Mouse (Mus musculus) neural tube, embryonic 13.5 days (tissue): ENCODE measurements around the gene Tmem131l. TPM values are rescaled to one million over a fixed set of nuclear protein-coding genes. Genes with fewer than 3 reads are reported as not detected.
A peak's percentile ranks its signal among the peaks of the same experiment; 100 is the strongest.

Experiments used
- ATAC-seq: fragments of 200-750 bp; cut with Nextera tagmentation; 2 replicates; pipeline ENCODE4 v1.8.0; 2017; ENCODE audit warnings: low read depth, mild to moderate bottlenecking, moderate TSS enrichment, moderate library complexity
- H3K27ac ChIP-seq: fragments of 300-500 bp; sonication (generic); replicated peaks from 2 replicates; pipeline ENCODE4 v1.5.1; 2015; ENCODE audit warnings: moderate library complexity, mild to moderate bottlenecking, inconsistent platforms
- H3K27me3 ChIP-seq: fragments of 300-500 bp; sonication (generic); 2 replicates; pipeline ENCODE4 v1.6.1; 2015; ENCODE audit warnings: mild to moderate bottlenecking, inconsistent platforms
- H3K36me3 ChIP-seq: fragments of 300-500 bp; sonication (generic); 2 replicates; pipeline ENCODE4 v1.6.1; 2015; ENCODE audit warnings: mild to moderate bottlenecking, inconsistent platforms
- H3K4me1 ChIP-seq: fragments of 300-500 bp; sonication (generic); replicated peaks from 2 replicates; pipeline ENCODE4 v1.6.1; 2015; ENCODE audit warnings: inconsistent platforms
- H3K4me2 ChIP-seq: fragments of 300-500 bp; sonication (generic); 2 replicates; pipeline ENCODE4 v1.6.1; 2015; ENCODE audit warnings: inconsistent platforms, mild to moderate bottlenecking, moderate library complexity
- H3K4me3 ChIP-seq: fragments of 300-500 bp; sonication (generic); 2 replicates; pipeline ENCODE4 v1.5.1; 2015; ENCODE audit warnings: mild to moderate bottlenecking, inconsistent platforms
- H3K9ac ChIP-seq: fragments of 300-500 bp; sonication (generic); 2 replicates; pipeline ENCODE4 v1.6.1; 2015; ENCODE audit warnings: moderate library complexity, mild to moderate bottlenecking, inconsistent platforms
- H3K9me3 ChIP-seq: fragments of 300-500 bp; sonication (generic); 2 replicates; pipeline ENCODE4 v1.6.1; 2016; ENCODE audit warnings: inconsistent platforms
- WGBS: fragments of 180-500 bp; shearing (Covaris S2); methylation state at CpG from one replicate; pipeline ENCODE4 v1.1.7; 2015; 5-methylcytosine and 5-hydroxymethylcytosine counted together
- polyA plus RNA-seq: library from polyadenylated mRNA; unstranded; fragments of >200 nt; fragmentation: Nextera tagmentation; extraction: Ambion mirVana; gene quantifications from 2 replicates; pipeline ENCODE4 v1.2.1, GENCODE M21; 2015

The Tmem131l gene
- 75.1 and 75.3 TPM in 2 replicates for polyA plus RNA-seq

DNA sequence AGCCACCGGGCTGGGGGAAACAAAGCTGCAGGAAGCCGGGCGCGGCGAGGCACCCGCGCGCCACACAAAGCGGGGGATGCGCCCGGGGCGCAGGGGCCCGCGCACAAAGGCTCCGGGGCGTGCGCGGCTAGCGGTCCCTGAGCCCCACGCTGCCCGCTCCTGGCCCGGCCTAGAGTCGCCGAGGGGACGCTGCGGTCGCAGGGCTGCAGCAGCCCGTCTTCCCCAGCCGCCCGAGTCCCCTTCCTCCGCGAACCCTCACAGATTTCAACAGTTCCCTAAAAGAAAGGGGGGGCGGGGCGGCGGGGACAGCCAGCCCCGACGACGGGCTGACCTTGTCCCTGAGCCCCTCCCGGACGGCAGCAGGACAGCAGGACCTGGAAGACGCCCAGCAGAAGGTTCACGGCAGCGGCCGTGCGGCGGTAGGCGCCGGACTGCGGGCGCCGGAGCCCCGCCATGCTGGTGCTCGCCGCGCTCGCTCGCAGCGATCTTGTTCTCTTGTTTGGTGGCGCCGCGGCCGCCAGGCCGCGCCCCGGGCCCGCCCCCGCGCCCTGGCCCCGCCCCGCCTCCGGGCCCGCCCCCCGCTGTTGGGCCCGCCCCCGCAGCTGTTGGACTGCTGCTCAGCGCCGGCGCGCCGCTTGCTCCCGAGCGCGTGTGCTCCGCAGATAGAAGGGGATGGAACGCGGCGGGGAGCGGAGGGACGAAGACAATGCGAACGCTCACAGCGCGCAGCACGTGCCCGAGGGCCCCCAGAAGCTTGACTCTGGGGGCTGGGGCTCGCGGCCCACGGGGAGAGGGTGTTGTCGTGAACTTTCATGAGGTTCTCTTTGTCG, at the start of gene Tmem131l:
TSS of gene Tmem131l (minus strand) at position 530 of the 830 bp plus-strand sequence.
- H3K27me3 ChIP-seq = no peaks in the 10 kb centered on the region; the same call in 1 of the 2 replicates
- peak within 1 kb of the TSS; percentile 89 for H3K4me3 ChIP-seq
- WGBS = under 1% methylated on average over 69 of the region's 100 CpGs
- 0 out of 2 replicates have a peak, but pooled peaks cover 3% of the 10 kb centered on the region for H3K36me3 ChIP-seq
- H3K4me1 ChIP-seq = peaks cover 42% of the 10 kb centered on the region
- H3K27ac ChIP-seq = peak within 1 kb of the TSS; percentile 95
- H3K4me2 ChIP-seq = peak within 1 kb of the TSS; percentile 83
- peak; percentile 95 for ATAC-seq
- H3K9ac ChIP-seq = peak within 1 kb of the TSS; percentile 99
- H3K9me3 ChIP-seq = no peaks in the 10 kb centered on the region

DNA sequence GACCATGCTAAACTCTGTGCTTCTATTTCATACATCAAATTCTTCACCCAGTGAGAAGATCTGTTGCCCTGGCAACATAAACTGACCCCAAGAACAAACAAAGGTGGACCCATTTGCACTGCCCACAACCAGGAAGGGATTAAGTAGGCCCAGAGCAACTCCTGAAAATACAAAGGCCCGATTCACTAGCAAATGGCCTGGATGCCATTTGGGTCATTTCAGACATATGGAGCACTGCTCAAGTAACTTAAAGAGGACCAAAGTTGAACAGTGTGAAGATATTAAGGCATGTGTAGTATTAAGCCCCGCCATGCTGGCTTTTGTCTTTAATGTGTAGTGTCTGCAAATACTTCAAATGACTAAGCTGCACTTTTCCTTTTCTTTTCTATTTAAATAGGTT, 46.9 kb upstream of the Tmem131l start:
- no peak overlapping the region for H3K9ac ChIP-seq
- H3K4me2 ChIP-seq = no peak overlapping the region
- no peak for ATAC-seq
- WGBS = 72% methylated on average over 2 of the region's 2 CpGs
- H3K4me3 ChIP-seq = no peak overlapping the region
- H3K9me3 ChIP-seq = peaks cover 3% of the 10 kb centered on the region; the same call in 1 of the 2 replicates
- no peaks in the 10 kb centered on the region for H3K36me3 ChIP-seq
- H3K27me3 ChIP-seq = no peaks in the 10 kb centered on the region
- no peaks in the 10 kb centered on the region for H3K4me1 ChIP-seq
- no peak overlapping the region for H3K27ac ChIP-seq

DNA sequence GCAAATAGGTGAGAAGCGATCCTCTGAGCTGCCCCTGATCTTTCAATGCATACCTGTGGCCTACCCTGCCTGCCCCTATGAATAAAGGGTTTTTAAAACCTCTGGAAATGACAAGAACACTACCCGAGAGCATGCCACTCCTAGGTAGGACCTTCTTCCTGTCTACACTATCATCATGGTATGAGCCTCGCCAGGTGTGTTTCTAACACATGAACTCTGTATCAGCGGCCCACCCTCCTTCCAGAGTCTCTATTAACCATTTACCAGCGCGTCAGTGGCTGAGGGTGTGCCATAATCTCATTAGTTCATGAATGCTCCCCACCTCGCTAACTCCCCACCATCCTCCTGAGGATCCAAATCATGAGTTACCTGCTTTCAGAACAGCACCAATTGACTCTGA, 46.4 kb upstream of the Tmem131l start:
- no peaks in the 10 kb centered on the region for H3K36me3 ChIP-seq
- H3K9me3 ChIP-seq = peaks cover 4% of the 10 kb centered on the region; the same call in 1 of the 2 replicates
- H3K9ac ChIP-seq = no peak overlapping the region
- ATAC-seq = no peak
- no peak overlapping the region for H3K4me3 ChIP-seq
- H3K27me3 ChIP-seq = no peaks in the 10 kb centered on the region
- H3K4me2 ChIP-seq = no peak overlapping the region
- no peaks in the 10 kb centered on the region for H3K4me1 ChIP-seq
- 92% methylated on average over 7 of the region's 7 CpGs for WGBS
- H3K27ac ChIP-seq = no peak overlapping the region

DNA sequence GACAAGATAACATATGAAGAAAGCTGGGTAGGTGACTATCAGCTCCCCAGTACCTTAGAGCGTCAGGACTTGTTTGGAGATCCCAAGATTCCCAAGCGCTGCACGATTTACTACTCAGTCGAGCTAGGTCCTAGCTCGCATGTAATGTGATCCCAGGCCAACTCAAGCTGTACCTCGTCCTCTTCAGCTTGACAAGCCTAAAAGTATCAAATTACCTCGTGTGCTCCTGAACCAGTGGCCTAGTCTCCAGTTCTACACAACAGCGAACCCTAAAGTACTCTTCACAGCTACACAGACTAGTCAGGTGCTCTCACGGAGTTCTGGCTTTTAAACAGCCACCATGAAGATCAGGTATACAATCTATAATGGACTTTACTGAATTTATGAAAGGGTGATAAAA, 45.5 kb upstream of the Tmem131l start:
- Histone ChIP-seq H3K9me3 (peaks cover 4% of the 10 kb centered on the region; the same call in 1 of the 2 replicates), H3K4me2 (no peak overlapping the region), H3K27ac (no peak overlapping the region), H3K27me3 (no peaks in the 10 kb centered on the region), H3K4me1 (no peaks in the 10 kb centered on the region), H3K9ac (no peak overlapping the region), H3K4me3 (no peak overlapping the region), H3K36me3 (no peaks in the 10 kb centered on the region)
- ATAC-seq = no peak
- WGBS = 42% methylated on average over 9 of the region's 9 CpGs

DNA sequence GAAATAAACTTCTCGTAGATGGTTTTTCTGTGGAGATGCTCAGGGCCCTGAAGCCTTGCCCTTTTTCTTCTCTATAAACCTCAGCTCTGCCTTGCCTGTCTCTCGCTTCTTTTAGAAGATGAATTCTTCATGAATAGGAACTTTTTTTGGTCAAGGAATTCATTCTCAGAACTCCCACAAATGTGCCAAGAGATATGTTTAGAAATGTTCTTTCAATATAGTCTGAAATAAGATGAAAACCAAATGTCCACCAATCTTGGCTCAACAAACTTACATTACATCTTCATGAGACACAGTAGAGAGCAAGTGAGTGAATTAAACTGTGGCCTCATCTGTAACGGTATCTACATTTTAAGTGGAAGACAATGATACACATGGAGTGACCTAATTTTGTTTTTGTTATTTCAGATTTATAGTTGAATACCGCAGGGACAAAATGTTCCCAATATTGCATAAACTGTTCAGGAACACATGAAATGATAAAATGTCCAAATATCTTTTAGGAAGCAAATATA, 41.3 kb upstream of the Tmem131l start:
- H3K27ac ChIP-seq = no peak overlapping the region
- no peak overlapping the region for H3K9ac ChIP-seq
- no peak overlapping the region for H3K4me3 ChIP-seq
- peaks cover 9% of the 10 kb centered on the region for H3K9me3 ChIP-seq
- H3K36me3 ChIP-seq = no peaks in the 10 kb centered on the region
- H3K27me3 ChIP-seq = no peaks in the 10 kb centered on the region
- 93% methylated on average over 4 of the region's 4 CpGs for WGBS
- no peak overlapping the region for H3K4me2 ChIP-seq
- no peaks in the 10 kb centered on the region for H3K4me1 ChIP-seq
- no peak for ATAC-seq

DNA sequence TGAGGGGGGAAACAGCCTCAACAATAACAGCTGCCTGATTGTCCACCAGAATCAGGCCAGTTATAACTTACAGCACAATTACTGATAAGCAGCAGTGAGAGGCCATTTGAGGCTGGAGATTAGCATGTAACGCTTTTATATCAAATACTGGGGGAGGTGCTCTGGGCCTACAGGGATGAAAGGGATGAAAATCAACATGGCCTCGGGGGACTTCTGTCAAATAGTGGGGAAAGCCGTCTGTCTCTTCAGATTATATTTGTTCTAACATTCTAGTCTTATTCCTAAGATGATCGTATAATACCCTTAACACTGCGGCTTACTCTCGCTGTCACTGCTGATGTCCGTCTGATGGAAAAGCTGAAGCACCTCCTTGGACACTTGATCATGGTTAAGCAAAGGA, 40.1 kb upstream of the Tmem131l start:
- ATAC-seq = no peak
- Histone ChIP-seq H3K27me3 (no peaks in the 10 kb centered on the region), H3K9me3 (peaks cover 9% of the 10 kb centered on the region), H3K4me1 (no peaks in the 10 kb centered on the region), H3K27ac (no peak overlapping the region), H3K36me3 (no peaks in the 10 kb centered on the region), H3K9ac (no peak overlapping the region), H3K4me2 (no peak overlapping the region), H3K4me3 (no peak overlapping the region)
- WGBS = 65% methylated on average over 7 of the region's 7 CpGs

DNA sequence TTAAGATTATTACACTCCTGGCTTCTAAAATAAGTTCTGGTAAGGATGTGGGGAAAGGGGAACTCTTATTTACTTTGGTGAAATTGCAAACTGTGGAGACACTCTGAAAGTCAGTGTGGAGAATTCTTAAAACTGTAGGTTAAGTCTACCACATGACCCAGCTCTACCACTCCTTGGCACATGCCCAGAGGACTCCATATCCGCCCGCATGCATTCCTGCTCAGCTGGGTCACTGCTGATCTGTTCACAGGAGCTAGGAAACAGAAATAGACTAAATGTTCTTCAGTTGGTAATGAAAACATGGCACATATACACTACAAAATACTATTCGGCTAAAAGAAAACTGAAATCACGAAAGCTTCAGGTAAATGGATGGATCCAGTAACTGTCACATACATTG, 37.5 kb upstream of the Tmem131l start:
- Histone ChIP-seq H3K27ac (no peak overlapping the region), H3K36me3 (no peaks in the 10 kb centered on the region), H3K9ac (no peak overlapping the region), H3K27me3 (no peaks in the 10 kb centered on the region), H3K9me3 (peaks cover 9% of the 10 kb centered on the region), H3K4me1 (no peaks in the 10 kb centered on the region), H3K4me3 (no peak overlapping the region), H3K4me2 (no peak overlapping the region)
- ATAC-seq = no peak
- 85% methylated on average over 4 of the region's 4 CpGs for WGBS

DNA sequence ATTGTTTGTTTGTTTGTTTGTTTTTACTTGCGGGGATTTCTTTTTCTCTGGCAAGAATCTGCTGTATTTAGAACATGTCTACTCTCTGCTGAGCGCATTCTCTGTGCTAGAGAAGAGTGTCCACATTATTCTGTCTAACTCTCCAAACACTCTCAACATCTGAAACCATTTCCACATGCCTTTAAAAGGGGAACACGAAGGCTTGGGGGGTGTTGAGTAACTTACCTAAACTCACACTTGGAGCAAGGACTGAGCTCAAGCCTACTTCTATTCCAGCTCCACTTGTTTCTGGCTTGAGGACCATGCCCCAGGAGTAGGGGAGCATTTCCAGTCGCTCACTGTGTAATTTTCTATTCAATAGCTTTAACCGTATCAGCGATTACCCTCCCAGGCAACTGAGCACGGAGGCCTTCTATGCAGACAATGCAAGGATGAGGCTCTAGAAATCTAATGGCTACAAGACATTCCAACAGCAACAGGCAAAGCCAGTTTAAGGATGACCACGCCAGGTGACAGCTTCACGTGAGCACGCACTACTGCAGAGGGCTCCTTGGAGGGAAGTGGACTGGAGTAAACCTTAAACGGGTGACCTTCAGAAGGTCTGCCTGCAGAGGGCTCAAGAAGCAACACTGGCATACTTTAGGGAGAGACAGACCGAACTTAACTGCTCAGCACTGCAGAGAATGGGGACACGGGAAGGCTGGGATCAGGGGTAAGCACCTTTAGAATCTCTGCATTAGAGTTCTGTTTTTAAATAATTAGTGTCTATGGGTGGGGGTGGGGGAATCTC, 36.8 kb upstream of the Tmem131l start:
- no peaks in the 10 kb centered on the region for H3K4me1 ChIP-seq
- H3K4me2 ChIP-seq = no peak overlapping the region
- no peak for ATAC-seq
- H3K4me3 ChIP-seq = no peak overlapping the region
- no peak overlapping the region for H3K9ac ChIP-seq
- 71% methylated on average over 13 of the region's 13 CpGs for WGBS
- H3K36me3 ChIP-seq = no peaks in the 10 kb centered on the region
- H3K27ac ChIP-seq = no peak overlapping the region
- H3K9me3 ChIP-seq = peaks cover 4% of the 10 kb centered on the region; the same call in 1 of the 2 replicates
- H3K27me3 ChIP-seq = no peaks in the 10 kb centered on the region

DNA sequence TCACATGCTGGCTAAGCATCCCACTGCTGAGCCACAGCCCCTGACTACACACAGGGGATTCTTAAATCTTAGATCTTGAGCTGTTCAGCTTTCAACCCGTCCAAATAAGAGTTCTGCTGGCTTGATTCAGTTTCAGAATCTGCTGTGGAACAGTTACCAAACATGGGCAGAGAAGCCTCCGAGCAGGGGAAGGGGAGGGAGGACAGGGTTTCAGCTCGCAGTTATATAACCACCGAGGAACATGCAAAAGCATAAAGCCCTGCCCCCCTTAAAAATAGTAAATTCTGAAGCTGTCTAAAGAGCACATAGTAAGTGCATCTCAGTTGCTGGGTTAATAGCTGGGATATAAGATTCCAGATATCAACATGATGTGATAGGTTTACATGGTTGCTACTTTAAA, 35.5 kb upstream of the Tmem131l start:
- Histone ChIP-seq H3K27ac (no peak overlapping the region), H3K36me3 (no peaks in the 10 kb centered on the region), H3K4me3 (no peak overlapping the region), H3K9ac (no peak overlapping the region), H3K4me2 (no peak overlapping the region), H3K9me3 (peaks cover 4% of the 10 kb centered on the region; the same call in 1 of the 2 replicates), H3K27me3 (no peaks in the 10 kb centered on the region), H3K4me1 (no peaks in the 10 kb centered on the region)
- no peak for ATAC-seq
- WGBS = 75% methylated on average over 4 of the region's 4 CpGs

DNA sequence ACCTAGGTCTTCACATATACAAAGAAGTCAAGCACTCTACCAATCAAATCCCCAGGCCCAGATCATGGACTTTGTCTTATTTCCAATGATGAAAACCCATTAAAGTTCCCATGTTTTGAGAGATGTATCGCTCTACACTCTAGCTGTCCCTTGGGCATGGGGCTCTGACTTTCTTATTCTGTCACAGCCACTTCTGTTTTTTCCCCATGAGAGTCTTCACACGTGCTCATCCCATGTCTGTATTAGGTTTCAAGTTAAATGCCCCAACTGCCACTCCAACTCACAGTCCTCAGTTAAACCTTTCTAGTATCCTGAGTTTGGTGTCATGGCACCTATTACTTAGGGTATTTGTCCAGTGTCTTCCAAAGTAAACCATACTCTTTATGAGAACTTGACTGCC, 34.8 kb upstream of the Tmem131l start:
- Histone ChIP-seq H3K9me3 (peaks cover 4% of the 10 kb centered on the region; the same call in 1 of the 2 replicates), H3K4me2 (no peak overlapping the region), H3K4me3 (no peak overlapping the region), H3K9ac (no peak overlapping the region), H3K4me1 (no peaks in the 10 kb centered on the region), H3K27me3 (no peaks in the 10 kb centered on the region), H3K27ac (no peak overlapping the region), H3K36me3 (no peaks in the 10 kb centered on the region)
- WGBS = 90% methylated on average over 2 of the region's 2 CpGs
- ATAC-seq = no peak

DNA sequence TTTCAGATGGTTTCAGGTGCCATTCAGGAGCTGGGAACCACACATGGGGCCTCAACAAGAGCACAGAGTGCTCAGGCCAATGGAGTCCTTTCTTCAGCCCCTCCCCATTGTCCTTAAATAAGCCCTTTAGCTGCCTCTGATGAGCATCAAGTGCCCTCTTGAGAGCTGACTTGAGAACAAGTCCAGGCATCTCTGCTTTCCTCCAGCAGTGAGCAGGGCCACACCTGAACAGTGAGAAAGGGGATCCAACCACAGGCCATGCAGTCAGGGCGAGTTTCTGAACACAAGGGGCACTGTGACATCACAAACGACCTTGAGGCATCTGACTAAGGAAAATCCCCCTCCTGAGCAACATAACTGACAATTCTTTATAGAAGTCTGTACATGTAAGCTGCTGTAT, 31.7 kb upstream of the Tmem131l start:
- H3K27me3 ChIP-seq = no peaks in the 10 kb centered on the region
- H3K27ac ChIP-seq = no peak overlapping the region
- H3K4me2 ChIP-seq = no peak overlapping the region
- 29% methylated on average over 2 of the region's 2 CpGs for WGBS
- no peak for ATAC-seq
- H3K4me3 ChIP-seq = no peak overlapping the region
- H3K36me3 ChIP-seq = no peaks in the 10 kb centered on the region
- no peak overlapping the region for H3K9ac ChIP-seq
- H3K9me3 ChIP-seq = no peaks in the 10 kb centered on the region
- H3K4me1 ChIP-seq = no peaks in the 10 kb centered on the region

DNA sequence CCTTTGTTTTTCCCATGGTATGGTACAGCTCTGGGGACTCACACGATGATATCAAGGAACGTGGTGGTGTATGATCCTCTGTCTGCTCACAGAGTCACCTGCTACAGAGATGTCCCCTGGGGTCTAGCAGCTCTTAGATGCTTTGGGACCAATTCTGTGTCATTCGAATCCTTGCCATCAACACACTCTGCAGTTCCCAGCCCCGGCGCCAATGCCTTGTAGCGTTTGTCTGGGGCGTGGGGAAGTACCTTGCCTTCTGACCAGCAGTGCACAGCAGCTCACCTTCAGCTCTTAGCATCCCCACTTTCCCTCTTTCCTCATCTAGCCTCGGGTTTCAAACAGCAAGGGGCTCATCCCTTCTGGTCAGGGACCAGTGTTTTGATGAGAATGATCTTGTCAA, 30.8 kb upstream of the Tmem131l start:
- no peak for ATAC-seq
- Histone ChIP-seq H3K9me3 (no peaks in the 10 kb centered on the region), H3K27ac (no peak overlapping the region), H3K4me1 (no peaks in the 10 kb centered on the region), H3K36me3 (no peaks in the 10 kb centered on the region), H3K4me3 (no peak overlapping the region), H3K4me2 (no peak overlapping the region), H3K9ac (no peak overlapping the region), H3K27me3 (no peaks in the 10 kb centered on the region)
- WGBS = 88% methylated on average over 8 of the region's 8 CpGs
